Mouse (Mus musculus): Measurements from ENCODE around the gene Gm18596.
"Not testable (repeated sequence)": the region's sequence is repeated elsewhere in the genome, so short reads cannot be mapped to it uniquely, and the experiment has no call there.

Gm18596 gene

GRCm38 (mm10) chr10:77741924-77742688 lies at the start of gene Gm18596:
Gene Gm18596, minus strand, starts transcription at chr10:77742638.
- DNase-seq (ENCODE audit: low read depth, low spot score) = not testable (repeated sequence)

DNA sequence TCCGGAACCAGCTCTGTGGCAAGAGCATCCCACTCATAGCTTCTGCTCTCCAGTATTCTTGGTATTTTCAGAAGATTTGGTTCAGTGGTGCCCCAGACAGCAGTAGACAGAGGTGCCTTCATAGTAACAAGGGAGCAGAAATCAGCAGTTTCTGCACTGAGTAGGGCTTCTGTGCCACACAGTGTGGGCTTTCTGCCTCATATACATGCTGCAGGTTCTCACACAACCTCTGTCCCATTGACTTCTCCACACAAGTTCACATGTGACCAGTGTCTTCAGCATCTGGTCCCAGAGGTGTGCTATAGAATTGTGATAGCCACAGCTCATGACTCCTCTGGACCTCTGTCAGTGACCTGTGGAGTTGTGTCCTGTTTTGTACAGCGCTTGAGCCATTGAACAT lies 46.2 kb upstream of the Gm18596 start:
- DNase-seq (ENCODE audit: low read depth, low spot score) = no peak

DNA sequence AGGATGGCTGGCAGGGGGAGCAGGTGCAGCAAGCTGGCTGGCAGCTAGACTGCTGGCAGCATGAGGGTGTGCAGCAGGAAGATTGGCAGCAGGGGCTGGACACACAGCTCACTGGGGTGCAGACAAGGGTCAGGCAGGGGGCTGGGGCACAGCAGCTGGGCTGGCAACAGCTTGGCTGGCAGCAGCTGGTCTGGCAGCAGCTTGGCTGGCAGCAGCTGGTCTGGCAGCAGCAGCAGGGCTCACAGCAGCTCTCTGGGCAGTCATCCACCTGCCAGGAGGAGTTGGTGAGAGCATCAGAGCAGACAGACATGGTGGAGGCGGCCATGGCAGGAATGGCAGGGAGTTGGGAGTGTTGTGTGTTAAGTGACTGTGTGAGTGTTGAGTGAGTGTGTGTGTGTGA lies 45.4 kb upstream of the Gm18596 start, which contains the start of gene Gm7137:
Gene Gm7137 (minus strand): TSS at position 325 of the 400 bp plus-strand sequence.
- not testable (repeated sequence) for DNase-seq (ENCODE audit: low read depth, low spot score)

DNA sequence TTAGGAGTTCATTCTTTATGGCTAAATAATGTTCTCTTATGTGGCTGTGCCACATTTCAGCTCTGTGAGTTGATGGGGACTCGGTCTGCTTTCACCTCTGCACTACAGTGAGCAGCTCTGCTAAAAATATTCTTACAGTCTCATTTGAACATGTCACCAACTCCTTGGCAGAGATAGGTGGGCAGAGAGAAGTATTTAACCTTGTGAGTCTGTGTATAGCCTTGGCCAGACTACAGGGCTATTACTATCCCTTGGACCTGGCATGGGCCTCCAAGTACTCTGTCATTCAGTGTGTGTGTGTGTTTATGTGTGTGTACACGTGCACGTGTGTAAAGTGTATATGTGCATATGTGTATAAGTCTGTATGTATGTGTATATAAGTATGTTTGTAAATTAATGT lies 41.0 kb upstream of the Gm18596 start:
- not testable (repeated sequence) for DNase-seq (ENCODE audit: low read depth, low spot score)

DNA sequence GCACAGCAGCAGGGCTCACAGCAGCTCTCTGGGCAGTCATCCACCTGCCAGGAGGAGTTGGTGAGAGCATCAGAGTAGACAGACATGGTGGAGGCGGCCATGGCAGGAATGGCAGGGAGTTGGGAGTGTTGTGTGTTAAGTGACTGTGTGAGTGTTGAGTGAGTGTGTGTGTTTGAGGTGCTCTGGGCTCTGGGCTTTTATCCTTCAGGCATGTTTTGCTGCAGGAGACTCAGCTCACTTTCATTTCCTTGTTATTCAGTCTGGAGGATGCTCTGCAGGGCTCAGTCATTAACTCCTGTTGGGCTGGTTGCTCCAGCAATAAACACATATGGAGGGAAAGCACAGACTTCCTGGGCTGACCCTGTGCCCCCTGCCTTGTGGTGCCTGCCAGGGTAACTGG lies 40.0 kb upstream of the Gm18596 start, which contains the start of gene Gm3250:
Gene Gm3250 (minus strand): TSS at position 101 of the 400 bp plus-strand sequence.
- not testable (repeated sequence) for DNase-seq (ENCODE audit: low read depth, low spot score)

GRCm38 (mm10) chr10:77776844-77777243 lies 34.4 kb upstream of the Gm18596 start, which contains the start of gene Gm7138:
Gene Gm7138, minus strand, starts transcription at chr10:77776944.
- DNase-seq (ENCODE audit: low read depth, low spot score) = not testable (repeated sequence)

DNA sequence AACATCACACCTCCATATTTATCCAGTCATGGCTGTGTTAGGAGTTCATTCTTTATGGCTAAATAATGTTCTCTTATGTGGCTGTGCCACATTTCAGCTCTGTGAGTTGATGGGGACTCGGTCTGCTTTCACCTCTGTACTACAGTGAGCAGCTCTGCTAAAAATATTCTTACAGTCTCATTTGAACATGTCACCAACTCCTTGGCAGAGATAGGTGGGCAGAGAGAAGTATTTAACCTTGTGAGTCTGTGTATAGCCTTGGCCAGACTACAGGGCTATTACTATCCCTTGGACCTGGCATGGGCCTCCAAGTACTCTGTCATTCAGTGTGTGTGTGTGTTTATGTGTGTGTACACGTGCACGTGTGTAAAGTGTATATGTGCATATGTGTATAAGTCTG lies 29.7 kb upstream of the Gm18596 start:
- DNase-seq (ENCODE audit: low read depth, low spot score) = not testable (repeated sequence)

GRCm38 (mm10) chr10:77771225-77771624 lies 28.8 kb upstream of the Gm18596 start, which contains the start of gene Gm3238:
Gene Gm3238, minus strand, starts transcription at chr10:77771325.
- not testable (repeated sequence) for DNase-seq (ENCODE audit: low read depth, low spot score)

DNA sequence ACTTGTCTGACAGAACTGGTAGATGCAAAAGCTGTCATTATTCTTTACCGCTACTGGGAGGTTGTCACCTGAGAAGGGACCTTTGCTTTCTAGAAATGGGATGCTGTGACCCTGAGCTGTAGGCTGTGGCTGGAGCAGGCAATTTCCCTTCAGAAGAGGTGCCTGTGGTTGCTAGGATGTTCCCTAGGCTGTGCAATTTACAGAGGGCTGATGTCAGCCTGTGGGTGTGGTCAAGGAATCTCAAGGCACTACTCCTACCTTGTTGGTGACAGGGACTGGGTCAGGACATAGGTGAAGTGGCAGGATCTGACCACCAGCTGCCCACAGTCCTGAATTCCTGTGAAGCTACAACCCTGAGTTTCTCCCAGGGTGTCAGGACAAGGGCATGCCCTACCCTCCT lies 27.3 kb upstream of the Gm18596 start:
- DNase-seq (ENCODE audit: low read depth, low spot score) = no peak

DNA sequence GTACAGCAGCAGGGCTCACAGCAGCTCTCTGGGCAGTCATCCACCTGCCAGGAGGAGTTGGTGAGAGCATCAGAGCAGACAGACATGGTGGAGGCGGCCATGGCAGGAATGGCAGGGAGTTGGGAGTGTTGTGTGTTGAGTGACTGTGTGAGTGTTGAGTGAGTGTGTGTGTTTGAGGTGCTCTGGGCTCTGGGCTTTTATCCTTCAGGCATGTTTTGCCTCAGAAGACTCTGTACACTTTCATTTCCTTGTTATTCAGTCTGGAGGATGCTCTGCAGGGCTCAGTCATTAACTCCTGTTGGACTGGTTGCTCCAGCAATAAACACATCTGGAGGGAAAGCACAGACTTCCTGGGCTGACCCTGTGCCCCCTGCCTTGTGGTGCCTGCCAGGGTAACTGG lies 17.1 kb upstream of the Gm18596 start, which contains the start of gene Gm3233:
Gene Gm3233 (minus strand): TSS at position 101 of the 400 bp plus-strand sequence.
- not testable (repeated sequence) for DNase-seq (ENCODE audit: low read depth, low spot score)

GRCm38 (mm10) chr10:77753448-77753847 lies 11.0 kb upstream of the Gm18596 start:
- DNase-seq (ENCODE audit: low read depth, low spot score) = no peak

GRCm38 (mm10) chr10:77752312-77752711 lies 9.9 kb upstream of the Gm18596 start:
- DNase-seq (ENCODE audit: low read depth, low spot score) = not testable (repeated sequence)

DNA sequence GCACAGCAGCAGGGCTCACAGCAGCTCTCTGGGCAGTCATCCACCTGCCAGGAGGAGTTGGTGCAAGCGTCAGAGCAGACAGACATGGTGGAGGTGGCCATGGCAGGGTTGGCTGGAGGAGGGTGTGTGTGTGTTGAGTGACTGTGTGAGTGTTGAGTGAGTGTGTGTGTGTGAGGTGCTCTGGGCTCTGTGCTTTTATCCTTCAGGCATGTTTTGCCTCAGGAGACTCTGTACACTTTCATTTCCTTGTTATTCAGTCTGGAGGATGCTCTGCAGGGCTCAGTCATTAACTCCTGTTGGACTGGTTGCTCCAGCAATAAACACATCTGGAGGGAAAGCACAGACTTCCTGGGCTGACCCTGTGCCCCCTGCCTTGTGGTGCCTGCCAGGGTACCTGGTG lies 8.8 kb upstream of the Gm18596 start, which contains the start of gene Gm9736:
Gene Gm9736 (minus strand): TSS at position 101 of the 400 bp plus-strand sequence.
- DNase-seq (ENCODE audit: low read depth, low spot score) = not testable (repeated sequence)

DNA sequence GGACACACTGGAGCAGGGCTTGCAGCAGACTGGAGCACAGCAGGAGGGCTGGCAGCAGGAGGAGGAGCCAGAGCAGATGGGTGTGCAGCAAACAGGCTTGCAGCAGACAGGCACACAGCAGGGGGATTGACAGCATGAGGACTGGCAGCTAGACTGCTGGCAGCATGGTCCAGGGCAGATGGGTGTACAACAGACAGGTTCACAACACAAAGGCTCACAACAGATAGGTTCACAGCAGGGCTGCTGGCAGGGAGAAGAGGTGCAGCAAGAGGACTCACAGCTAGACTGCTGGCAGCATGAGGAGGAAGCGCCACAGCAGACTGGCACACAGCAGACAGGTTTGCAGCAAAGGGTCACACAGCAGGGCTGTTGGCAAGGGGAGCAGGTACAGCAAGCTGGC lies 8.2 kb upstream of the Gm18596 start:
- DNase-seq (ENCODE audit: low read depth, low spot score) = not testable (repeated sequence)

DNA sequence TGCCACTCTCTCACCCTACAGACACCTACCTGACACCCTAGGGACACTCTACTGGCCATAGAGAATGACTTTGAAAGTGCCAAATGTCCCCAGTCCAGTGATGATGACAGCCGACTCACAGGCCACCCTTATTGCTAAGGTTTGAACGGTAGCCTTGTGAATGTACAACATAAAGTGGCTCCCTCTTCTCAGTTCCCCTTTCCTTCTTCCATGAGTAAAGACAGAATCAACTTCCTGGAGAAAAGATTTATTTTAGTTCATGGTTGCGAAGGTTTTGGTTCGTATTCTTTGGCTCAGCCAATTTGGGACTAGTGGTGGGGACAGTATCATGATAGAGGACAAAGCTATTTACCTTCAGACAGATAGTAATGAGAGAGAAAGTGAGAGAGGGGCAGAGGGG lies 3.5 kb downstream of the Gm18596 start:
- no peak for DNase-seq (ENCODE audit: low read depth, low spot score)

DNA sequence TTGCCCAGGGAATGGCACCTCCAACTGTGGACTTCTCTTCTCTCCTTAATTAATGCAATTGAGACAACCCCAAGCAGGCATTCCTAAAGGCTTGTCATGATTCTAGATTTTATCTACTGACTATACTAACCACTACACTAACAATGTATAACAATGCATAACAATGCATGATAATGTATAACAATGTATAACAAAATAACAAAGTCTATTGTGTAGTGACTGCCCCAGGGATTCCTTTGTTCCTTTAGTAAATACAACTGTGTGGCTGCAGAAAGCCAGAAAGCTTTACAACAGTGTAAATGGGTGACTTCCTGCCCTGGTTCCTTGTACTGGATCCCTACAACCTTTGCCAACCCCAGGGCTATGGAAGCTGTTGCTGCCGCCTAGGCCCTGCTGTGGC lies 6.5 kb downstream of the Gm18596 start:
- no peak for DNase-seq (ENCODE audit: low read depth, low spot score)

DNA sequence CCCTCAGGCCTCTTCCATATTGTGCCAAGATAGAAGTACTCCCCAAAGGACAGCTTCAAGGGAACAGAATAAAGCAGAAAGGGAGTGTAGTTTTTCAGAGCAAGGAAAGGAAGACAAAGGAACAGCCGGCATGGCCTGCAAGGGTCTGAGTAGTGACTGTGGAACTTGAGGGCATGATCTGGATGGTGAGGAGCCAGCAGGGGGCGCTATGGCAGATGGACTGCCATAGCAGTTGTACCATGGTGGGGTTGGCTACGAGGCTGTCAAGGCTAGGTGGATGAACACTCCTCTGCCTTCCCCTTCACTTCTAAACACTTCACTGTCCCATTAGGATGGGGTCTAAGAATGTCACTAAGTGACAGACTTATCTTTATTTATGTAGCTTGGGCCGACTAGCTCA lies 13.2 kb downstream of the Gm18596 start:
- no peak for DNase-seq (ENCODE audit: low read depth, low spot score)

- DNase-seq (ENCODE audit: low read depth, low spot score) = no peak
These were observed 14.2 kb downstream of the Gm18596 start for GRCm38 (mm10) chr10:77728280-77728679.

- no peak for DNase-seq (ENCODE audit: low read depth, low spot score)
These were observed 16.3 kb downstream of the Gm18596 start, which contains the start of gene Gm10100 for GRCm38 (mm10) chr10:77726186-77726585. Gene Gm10100, plus strand, starts transcription at chr10:77726486.

GRCm38 (mm10) chr10:77724855-77725254 lies 17.6 kb downstream of the Gm18596 start:
- DNase-seq (ENCODE audit: low read depth, low spot score) = no peak

GRCm38 (mm10) chr10:77720299-77720698 lies 22.1 kb downstream of the Gm18596 start, which contains the start of gene Krtap12-1:
Gene Krtap12-1, plus strand, starts transcription at chr10:77720599.
- DNase-seq (ENCODE audit: low read depth, low spot score) = not testable (repeated sequence)

- DNase-seq (ENCODE audit: low read depth, low spot score) = no peak
These were observed 26.9 kb downstream of the Gm18596 start, which contains the start of gene Gm10142 for GRCm38 (mm10) chr10:77715507-77715906. Gene Gm10142, plus strand, starts transcription at chr10:77715807.

DNA sequence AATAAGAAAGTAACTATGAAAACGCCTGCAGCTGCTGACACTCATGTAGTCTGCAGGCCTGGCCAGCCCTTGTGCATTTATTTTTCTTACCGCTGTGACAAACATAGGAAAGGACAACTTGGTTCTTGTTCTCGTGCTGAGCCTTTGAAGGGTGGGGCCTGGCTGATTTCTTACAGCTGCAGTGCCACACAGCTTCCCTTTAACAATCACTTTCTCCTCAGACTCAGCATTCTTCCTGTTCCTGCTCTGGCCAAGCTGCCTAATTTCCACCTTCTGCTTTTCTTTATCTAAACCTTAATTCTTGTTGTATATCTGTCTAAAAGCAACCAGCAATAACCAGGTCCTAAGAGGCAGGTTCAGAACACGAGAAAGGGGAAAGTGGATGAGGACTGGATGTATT lies 28.7 kb downstream of the Gm18596 start:
- no peak for DNase-seq (ENCODE audit: low read depth, low spot score)
